Mouse (Mus musculus) adrenal gland (tissue): ENCODE measurements at regions not wholly inside any gene's neighbourhood (a gene's known extent, or its start where the extent isn't known, plus 50 kb on each side); places are given as distances from the start of the nearest gene placed in this dataset.
"Not testable (repeated sequence)": the region's sequence is repeated elsewhere in the genome, so short reads cannot be mapped to it uniquely, and the experiment has no call there.

Experiments
- intact Hi-C: fragments of 180-260 bp; cut with DNase I; formaldehyde crosslinking; loops from one replicate; pipeline ENCODE4 v1.15.1; 2025

DNA sequence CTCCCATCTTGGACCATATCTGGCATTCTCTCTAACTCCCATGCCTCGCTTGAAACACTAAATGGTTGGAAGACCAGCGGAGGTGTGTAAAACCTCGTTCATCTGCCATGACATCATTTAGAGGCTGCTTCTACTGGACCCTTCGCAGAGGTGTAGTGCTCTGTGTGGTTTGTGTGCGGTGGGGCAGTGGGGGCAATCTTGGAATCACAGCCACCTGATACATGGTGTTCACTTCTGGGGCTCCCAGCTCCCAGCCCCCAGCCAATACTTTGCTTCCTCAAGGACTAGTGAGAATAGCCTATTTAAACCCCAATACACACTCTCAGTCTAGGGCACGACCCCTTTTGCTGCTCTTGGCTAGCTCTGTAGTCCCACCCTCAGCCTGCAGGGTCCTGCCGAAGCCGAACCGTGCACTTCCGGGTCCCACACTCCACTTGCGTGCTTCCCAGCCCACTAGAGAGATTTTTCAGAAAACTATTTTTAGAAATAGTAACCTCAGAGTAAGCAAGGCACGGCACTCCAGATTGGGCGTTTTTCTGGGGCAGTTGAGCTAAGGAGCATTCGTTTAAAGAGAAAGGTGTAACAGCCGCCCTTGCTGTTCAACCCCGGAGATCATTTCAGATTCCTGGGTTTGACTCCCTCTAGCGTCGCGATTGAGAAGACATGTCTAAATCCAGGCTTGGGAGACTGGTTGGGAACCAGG, 304.2 kb downstream of the Ets1 start:
- intact Hi-C loops = loop anchor here (1.0 to 10.0 kb wide), 3 partner anchors 157 to 350 kb away; no protein-coding TSS in a partner anchor

DNA sequence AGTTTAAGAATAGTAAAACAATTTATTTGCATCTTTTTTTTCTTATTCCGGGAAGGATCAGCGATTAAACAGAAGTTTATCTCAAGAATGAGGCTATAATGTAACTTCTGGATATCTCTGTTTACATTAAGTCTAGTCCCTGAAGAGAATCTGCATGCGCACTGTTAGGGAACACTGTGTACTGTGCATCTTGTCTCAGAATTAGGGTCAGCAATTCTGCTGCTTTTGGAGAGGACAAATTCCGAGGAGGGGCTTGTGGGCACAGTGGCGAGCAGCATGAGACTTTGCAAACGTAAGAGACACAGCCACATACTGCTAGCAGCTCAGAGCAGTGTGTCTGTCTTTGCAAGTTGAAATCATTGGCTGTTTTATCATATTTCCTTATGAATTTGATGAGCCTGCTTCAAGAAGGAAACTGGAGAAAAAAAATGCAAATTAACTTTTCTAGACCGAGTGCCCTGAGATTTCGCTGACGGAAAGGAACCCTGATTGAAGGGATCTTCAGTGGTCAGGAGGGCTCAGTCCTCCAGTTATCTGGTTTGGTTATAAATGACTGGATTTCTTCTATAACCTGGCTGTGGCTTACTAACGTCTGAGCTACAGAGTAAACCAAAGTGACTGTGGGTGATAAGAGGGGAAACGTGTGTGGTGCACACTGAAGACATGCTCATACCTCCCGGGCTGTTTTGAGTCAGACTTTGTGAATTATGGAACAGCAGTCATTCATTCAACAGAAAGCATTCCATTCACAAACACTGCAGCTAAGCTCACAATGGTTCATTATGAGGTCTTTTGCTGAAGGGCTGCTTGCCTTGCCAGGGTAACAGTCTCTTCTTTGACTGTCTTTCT, 305.1 kb downstream of the Ets1 start:
- intact Hi-C loops = loop anchor here (1.0 to 10.0 kb wide), 3 partner anchors 156 to 351 kb away; no protein-coding TSS in a partner anchor

DNA sequence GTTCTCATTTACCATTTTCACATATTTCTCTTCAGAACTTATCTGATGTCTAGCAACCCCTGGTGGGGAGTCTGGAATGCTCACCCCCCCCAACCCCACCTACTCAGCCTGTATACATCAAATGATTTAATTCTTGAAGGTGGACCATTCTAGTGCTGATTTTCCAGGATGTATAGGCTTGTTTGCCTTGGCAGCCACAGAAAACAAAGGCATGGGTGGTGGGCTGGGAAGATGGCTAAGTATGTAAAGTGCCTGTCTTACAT, 305.7 kb downstream of the Ets1 start:
- intact Hi-C loops = loop anchor here (5.0 to 10.0 kb wide), 2 partner anchors 156 to 247 kb away; no protein-coding TSS in a partner anchor

DNA sequence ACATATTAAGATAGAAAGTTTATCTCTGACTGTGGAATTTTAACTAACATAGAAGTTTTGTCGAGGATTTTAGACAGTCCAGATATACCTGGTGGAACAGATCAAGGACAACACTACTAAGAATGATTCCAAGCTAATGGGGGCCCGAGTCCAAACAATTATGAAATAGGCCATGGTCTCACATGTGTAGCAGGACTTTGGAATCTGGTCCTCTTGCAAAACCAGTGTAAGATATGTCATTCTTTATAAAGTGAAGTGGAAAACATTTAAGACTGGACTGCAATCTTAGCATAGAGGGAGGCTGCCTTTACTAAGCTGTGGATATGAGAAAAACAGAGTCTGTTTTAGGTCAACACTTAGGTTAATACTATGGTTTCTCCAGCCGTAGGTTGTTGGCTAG, 311.2 kb downstream of the Ets1 start:
- intact Hi-C loops = loop anchor here (5.0 to 10.0 kb wide), 2 partner anchors 252 to 300 kb away; no protein-coding TSS in a partner anchor

DNA sequence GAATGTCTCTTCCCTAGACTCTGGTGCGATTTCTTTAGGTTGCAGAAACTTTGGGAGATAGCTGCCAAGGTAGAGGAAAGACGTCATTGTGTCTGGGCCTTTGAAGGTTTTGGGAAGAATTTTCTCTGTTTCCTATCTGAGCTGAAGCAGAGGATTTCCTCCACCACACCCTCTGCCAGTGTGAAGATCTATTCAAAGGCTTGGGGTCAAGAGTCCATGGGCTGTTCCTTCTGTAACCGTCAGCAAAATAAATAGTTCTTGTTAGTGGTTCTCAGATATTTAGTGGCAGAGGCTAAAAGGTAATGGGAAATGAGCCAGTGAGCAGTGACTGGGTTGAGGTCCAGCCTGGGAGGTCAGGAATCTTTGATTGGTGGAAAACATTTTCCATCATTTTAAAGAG, 313.0 kb downstream of the Ets1 start:
- intact Hi-C loops = loop anchor here (5.0 to 10.0 kb wide), 2 partner anchors 254 to 298 kb away; no protein-coding TSS in a partner anchor

DNA sequence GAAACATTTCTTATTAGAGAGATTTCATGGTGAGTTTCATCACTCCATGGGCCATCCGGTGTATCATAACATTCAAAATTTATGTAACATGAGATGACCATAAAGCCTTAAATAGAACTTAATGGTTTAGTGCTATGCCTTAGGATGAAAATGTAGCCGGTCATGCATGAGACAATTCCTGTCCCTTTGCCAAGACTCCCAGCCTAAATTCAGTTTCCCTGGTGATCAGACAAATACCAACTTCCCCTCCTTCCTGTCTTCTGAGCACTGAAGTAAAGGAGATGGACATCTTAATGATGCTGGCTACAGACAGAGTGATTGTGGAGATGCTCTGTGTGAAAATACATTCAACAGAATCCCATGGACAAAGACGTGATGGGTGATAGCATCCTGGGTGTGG, 322.7 kb downstream of the Ets1 start:
- intact Hi-C loops = no loop called here

DNA sequence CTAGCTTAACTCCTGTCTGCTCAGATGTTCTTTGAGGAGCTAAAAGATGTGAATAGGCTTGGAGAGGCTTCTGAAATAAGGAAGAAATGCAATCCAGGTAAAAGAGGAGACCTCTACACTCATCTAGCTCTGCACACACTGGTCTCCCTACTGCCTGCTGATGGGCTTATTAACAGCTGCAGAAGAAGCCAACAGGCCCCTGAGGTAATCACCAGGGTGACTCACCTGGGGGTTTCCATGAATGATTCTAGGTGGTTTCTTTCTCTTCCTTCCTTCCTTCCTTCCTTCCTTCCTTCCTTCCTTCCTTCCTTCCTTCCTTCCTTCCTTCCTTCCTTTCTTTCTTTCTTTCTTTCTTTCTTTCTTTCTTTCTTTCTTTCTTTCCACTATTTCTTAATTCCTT, 323.4 kb downstream of the Ets1 start:
- intact Hi-C loops = not testable (repeated sequence)

DNA sequence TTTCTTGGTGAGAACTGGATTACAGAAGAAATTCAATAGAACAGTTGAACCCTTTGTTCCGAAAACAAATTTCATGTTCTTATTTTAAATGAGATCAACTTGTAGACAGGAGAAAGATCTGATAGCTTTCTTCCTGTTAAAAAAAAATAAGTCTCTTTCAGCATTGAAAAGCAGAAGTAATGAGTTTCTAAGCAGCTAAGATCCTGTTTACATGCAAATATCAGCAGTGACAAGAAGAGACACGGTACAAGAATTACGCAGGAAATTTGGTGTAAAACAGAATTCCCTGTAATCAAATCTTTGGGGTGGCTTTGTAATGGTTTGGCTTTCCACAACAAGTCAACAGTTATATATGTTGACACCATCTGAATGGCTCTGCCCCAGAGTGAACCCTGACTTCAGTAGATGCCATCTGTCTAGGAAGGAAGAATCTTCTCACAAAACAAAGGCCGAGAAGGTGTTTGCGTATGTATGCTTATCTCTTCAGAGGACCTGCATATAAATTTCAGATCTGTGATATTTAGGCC, 326.7 kb downstream of the Ets1 start:
- intact Hi-C loops = no loop called here

DNA sequence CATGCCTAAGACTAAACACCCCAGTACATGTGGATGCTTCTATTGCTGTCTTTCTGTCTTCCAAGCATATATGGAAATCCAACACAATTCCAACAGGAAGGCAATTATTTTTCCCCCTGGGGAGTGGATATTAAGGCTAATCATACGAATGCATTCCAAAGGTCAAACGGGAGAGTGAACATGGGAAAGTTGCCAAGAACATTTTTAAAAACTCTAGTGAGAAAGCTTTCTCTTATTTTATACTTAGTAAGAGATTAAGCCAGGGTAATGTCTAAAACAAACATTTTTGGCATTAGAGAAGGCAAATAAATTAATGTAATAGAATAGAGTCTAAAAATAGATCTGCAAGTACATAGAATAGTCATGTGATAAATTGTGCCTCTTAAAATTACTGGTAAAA, 332.4 kb downstream of the Ets1 start:
- intact Hi-C loops = no loop called here

DNA sequence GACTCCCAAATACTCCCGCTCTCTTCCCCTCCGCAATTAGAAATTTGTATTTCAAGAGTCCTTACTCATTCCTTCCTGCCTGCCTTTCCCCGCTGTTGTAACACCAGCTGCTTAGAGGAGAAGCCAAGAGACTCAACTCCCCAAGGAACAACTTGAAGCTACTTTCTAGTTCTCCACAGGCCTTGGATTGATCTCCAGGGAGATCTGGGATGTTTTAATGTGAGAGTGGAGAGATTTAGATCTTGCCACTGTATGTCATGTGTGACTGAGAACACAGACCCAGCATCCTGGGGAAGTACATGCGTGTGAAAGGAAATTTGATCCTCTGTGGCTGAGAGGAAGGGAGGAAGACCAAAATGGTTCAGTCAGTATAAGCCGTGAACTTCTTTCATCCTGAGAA, 335.4 kb downstream of the Ets1 start:
- intact Hi-C loops = no loop called here

DNA sequence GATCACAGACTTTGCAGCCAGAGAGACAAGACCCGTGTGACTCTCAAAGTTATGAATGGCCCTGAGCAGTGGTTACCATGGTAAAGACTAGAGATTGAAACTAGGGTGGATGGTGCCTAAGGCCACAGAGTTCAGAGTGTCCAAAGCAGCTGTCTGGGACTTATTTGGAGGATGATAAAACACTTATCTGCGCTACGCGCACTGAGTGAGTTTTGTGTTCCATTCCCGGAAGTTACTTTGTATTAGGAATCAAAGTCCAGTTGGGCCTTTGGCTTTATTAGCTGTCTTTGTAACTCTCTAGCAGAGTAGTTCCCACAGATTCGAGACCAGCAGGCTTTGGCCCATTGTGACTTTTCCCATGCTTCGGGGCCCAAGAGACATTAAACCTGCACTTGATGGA, 335.9 kb downstream of the Ets1 start:
- intact Hi-C loops = no loop called here

DNA sequence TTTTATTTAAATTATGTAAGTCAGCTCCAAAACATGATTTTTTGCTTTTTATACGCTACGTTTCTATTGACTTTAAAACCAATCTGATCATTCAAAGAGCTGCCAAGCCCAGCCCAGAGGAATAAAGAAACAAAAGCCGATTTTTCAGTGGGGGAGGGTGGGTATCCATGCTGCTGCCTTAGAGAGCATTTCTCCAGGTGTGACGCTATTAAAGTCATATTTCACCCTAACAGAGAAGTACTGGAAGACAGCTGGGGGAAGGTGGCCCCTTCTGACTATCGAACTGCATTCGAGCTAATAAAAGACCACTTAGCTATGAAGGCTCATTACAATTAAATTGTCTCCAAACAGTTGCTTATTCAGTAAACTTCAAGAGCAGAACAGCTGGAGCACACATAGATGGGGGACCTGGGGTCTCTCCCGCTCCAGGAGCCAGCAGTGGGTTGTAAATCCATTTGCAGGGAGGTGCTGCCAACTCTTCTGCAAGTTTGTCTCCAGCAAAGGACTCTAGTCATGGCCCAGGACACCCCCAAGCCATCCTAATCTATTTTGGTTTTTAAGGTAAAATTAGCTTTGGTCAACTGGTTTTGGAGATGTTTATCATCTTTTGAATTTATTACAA, 336.5 kb downstream of the Ets1 start:
- intact Hi-C loops = no loop called here

DNA sequence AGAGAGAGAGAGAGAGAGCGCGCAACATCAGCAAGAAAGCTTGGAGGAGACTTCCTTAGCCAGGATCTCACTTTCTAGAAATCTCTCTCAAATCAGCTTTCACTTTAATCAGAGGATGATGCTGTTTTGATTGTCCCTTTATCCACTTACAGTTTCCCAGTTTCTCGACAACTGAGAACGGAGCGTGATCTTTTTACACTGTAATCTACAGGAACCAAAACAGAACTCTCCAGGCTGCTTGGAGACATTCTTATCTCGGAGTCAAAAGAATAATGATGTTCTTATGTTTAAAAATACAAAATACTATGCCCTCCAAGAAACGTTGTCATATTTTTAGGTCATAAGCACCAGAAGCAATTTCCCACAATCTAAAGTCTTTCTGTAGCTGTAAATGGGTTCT, 341.7 kb downstream of the Ets1 start:
- intact Hi-C loops = no loop called here

DNA sequence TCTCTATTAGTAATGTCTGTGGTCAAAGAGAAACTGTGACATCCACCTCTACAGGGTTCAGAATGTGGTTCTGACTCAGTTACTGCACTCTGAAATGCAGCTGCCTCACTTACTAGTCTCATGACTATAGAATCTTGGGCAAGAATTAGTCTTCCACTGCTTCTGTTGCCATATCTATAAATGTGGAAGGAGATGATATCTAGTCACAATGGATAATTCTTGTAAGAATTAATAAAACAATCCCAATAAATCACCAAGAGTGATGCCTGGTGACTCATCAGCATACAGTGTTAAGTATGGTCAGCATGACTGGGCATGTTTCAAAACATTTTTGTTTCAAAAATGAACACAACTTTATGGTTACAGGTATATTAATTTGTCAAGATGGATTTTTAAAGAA, 344.8 kb downstream of the Ets1 start:
- intact Hi-C loops = no loop called here

DNA sequence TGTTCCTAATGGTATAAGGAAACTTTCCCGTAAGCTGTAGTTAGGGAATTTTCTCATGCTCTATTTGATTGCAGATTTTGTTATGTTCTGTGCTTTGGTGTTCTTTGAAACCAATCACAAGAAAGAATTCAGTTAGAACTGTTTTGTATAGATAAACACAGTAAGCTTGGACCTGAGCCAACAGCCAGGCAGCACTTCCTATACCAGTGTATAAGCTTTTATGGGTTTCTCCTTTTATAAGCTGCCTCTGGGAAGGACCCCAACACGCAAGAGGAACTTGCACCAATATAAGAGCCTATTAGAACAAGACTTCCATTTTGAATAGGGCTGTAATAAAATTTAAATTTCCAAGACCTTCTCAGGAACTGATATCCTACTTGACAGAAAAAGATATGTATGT, 347.2 kb downstream of the Ets1 start:
- intact Hi-C loops = no loop called here

DNA sequence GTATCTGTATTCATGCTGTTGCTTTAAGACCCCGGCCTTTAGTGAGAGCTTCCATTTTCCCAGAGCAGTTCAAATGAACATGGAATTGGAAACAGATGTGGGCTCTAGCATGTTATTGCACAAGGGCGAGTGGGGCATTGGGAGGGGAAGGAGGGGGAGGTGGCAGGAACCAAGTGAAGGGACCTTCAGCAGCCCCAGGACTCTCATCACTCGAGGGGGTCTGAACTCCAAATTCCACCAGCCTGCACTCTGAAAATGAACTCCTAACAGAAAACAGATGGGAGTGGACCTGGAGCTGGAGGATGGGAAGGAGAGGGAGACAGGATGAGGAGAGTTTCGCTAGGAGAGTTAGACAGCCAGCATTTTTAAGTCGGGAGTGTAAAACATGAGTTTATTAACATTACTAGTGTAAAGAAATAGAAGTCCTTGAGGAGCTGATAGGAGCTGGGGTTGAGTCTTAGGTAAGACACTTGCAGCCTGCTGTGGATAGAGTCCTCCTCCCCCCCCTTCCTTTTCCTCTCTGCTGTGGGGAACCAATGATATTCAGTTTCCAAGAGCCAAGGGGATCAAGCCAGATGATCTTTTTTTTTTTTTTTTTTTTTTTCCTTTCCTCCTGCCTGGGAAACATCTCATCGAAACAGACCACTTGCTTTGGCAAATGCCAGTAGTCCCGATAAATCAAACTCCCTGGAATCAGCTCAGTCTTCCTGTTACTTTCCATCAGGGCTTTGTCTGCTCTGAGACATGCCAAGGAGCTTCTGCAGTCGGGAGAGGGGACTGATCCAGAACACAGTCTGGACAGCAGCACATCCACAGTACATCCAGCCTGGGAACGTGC, 351.0 kb downstream of the Ets1 start:
- intact Hi-C loops = no loop called here

DNA sequence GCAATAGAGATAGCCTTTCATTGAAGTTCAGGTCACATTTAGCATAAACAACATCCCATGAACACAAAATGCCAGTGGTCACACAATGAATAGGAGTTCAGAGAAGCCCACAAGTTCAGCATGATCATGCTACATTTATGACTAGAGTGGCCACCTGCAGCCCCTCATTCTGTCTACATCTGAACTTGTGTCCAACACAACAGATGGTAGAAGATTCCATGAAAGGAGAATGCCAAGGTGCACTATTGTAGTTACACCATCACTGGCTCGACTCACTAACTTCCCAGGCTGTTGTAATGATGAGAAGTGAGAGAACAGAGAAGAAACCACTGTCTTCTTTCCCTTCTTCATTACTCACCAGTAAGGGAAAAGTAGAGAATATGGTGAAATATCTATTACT, 353.0 kb downstream of the Ets1 start:
- intact Hi-C loops = no loop called here

DNA sequence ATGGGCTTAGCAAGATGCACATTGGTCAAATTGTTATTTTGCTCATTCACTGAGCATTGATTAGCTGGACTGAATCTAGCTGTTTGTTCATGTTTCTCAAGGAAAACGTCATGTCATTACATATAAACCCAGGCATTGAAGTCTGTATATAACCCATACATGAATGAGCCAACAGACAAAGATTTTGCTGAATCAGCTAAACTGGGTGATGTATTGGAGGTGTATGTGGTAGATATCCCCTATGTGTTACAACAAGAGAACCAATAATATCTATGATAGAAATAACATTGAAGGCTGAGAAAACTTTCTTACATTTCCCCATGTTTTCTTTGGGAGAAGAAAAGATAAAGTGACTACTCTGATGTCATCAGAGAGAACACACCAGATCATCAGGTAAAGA, 362.3 kb downstream of the Ets1 start:
- intact Hi-C loops = no loop called here

DNA sequence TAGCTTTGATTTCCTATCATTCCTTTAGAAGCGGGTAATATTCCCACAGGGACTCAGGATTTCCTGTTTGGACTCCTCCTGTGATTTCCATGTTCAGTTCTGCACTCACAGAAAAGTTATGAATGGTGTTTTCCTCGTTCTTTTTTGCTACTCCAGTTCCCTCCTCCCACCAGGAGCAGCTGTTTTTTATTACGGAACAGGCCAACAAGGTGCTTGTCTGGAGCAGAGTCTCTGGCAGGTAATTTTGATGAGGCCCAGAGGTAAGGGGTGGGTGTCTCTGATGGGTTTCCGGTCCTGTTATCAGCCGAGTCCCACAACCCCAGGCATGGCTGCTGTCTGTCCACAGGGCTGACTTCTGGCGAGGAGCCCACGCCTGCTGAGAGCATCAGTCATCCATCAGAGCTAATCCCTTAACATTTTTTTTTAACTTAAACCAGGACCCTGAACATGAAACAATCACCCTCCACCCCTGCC, 364.7 kb downstream of the Ets1 start:
- intact Hi-C loops = no loop called here

DNA sequence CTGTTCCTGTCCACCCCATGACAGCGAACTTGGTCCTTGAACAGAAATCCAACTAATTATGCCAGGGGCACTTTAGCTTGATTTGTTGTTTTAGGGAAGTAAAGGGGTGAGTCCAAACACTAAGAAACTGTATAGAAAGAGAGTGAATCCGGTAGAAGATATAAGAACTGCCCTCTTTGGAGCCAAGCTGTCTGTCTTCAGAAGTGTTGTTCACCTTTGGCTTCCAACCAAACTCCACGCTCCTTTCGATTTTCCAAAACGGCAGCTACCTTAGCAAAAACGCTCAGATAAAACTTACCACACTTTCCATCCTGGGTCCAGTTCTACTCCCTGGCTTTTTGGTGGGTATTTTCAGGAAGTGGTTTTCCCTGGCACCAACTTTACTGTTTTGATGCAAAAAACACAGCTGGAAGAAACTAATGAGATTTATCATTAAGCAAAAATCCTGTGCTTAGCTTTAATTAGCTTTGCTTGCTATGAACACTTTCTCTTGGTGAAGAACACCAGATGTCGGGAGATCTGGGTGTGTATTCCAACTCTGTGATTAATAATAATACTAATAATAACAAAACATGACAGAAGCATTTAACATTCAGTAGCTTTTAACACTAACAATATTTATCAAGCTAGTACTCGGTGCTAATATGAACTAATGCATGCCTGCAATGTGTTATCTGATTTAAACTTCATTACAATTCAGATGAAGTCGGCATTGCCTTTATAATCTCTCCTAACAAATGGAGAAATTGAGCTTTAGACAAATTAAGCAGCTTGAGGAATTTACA, 365.3 kb downstream of the Ets1 start:
- intact Hi-C loops = no loop called here
